20 mouse cellular contexts compared by ENCODE assay signal in the genomic region with DNA sequence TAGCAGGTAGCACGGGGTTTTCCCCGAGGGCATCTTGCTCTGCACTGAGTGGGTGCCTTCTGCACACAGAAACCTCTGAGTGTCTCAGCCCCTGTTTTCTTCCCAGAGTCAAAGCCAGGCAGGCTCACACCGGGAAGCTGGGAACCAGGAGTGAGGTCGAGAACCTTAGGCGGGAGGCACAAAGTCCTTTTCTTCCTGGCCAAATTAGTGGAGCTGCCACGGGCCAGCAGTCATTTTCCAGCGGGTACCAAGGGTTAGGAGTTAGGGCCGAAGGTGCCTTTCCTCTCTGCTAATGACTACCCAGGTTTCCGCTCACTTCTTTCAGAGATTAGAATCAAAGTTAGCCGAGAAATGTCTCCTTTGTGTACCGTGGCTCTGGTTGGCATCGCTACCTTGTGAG.
"Had no signal": no experiment of that assay in that cellular context is flagged by ENCODE, and none has a peak within 500 bp of the region (broad histone marks: within the 10 kb centered on the region; RNA-seq: fewer than 3 reads in every experiment).

No protein-coding gene starts in this region.

- H3K4me2 ChIP-seq: hindbrain, embryonic 15.5 days; limb, embryonic 12.5 days; limb, embryonic 15.5 days; liver, embryonic 11.5 days; lung, embryonic 14.5 days; midbrain, embryonic 13.5 days; neural tube, embryonic 13.5 days had no signal

- H3K4me3 ChIP-seq: hindbrain, embryonic 15.5 days; limb, embryonic 12.5 days; limb, embryonic 15.5 days; megakaryocyte, embryonic 14.5 days; midbrain, embryonic 10.5 days; midbrain, embryonic 13.5 days; myocyte; neural tube, embryonic 13.5 days had no signal

- DNase-seq: left cerebral cortex, postnatal 4 days; liver, postnatal 0 days; lung, embryonic 14.5 days; lung, postnatal 36 days; retina, postnatal 1 day; right cerebral cortex, postnatal 25 days; thymus, adult 18-20 months had no signal

- H3K9ac ChIP-seq: hindbrain, embryonic 15.5 days; limb, embryonic 12.5 days; limb, embryonic 15.5 days; liver, embryonic 14.5 days; liver, postnatal 0 days; lung, embryonic 14.5 days; midbrain, embryonic 13.5 days; neural tube, embryonic 13.5 days had no signal

- H3K4me1 ChIP-seq: limb, embryonic 12.5 days; limb, embryonic 15.5 days; megakaryocyte, embryonic 14.5 days had no signal

- H3K27me3 ChIP-seq: hindbrain, embryonic 15.5 days; limb, embryonic 12.5 days; limb, embryonic 15.5 days; megakaryocyte, embryonic 14.5 days; midbrain, embryonic 13.5 days; neural tube, embryonic 13.5 days had no signal

- H3K9me3 ChIP-seq: hindbrain, embryonic 15.5 days; limb, embryonic 15.5 days; neural tube, embryonic 13.5 days had no signal

- ATAC-seq: intestine, postnatal 0 days; liver, postnatal 0 days; lung, postnatal 0 days; midbrain, embryonic 13.5 days; midbrain, embryonic 16.5 days had no signal

- H3K36me3 ChIP-seq: hindbrain, embryonic 15.5 days; limb, embryonic 12.5 days; limb, embryonic 15.5 days; midbrain, embryonic 10.5 days; midbrain, embryonic 13.5 days; neural tube, embryonic 13.5 days had no signal

- H3K27ac ChIP-seq: hindbrain, embryonic 15.5 days; limb, embryonic 12.5 days; limb, embryonic 15.5 days; liver, embryonic 14.5 days; midbrain, embryonic 10.5 days; midbrain, embryonic 13.5 days; neural tube, embryonic 13.5 days had no signal
